8 mouse cellular contexts compared by ENCODE assay signal in genomic region chr4:86874146-86874847, GRCm38 (mm10). TPM values are rescaled to one million over a fixed set of nuclear protein-coding genes. Genes with fewer than 3 reads are reported as not detected.
DNase-seq lines count a peak whose midpoint lies in the region; TF ChIP-seq lines count a peak whose summit lies in the region.

Gene Acer2, plus strand, starts transcription at chr4:86874396.

- H3K36me3 ChIP-seq in macrophage (ENCODE audit: inconsistent target), result no peaks in the 10 kb centered on the region

- peak; percentile 24 for TF ChIP-seq CTCF in left cerebral cortex, adult 2 months (IDR thresholded peaks at IDR 0.05)

- H3K27ac ChIP-seq in left cerebral cortex, adult 2 months, result peak within 1 kb of the TSS; percentile 53
- H3K27ac ChIP-seq in macrophage, result no peak within 1 kb of the TSS

- WGBS in macrophage (ENCODE audit: missing documents), result 1% methylated on average over 59 of the region's 60 CpGs

- H3K4me3 ChIP-seq in left cerebral cortex, adult 2 months, result peak within 1 kb of the TSS; percentile 67
- peak within 1 kb of the TSS; percentile 32 for H3K4me3 ChIP-seq in macrophage (ENCODE audit: inconsistent target)

- no peaks in the 10 kb centered on the region for H3K79me2 ChIP-seq in macrophage (ENCODE audit: inconsistent target)

- intact Hi-C loops in gastrocnemius, postnatal 14 days (cut with DNase I; ENCODE audit: low total_unique reads), result no loop called here
- intact Hi-C loops in left cerebral cortex, adult 2 months (cut with DNase I), result no loop called here

- DNase-seq in adrenal gland, adult (ENCODE audit: inconsistent age in 2 of 2, low spot score in 1 of 2), result peak; percentile 96 to 98
- peak; percentile 73 for DNase-seq in embryo, embryonic 10 days (ENCODE audit: low spot score)
- peak; percentile 93 for DNase-seq in gastrocnemius, postnatal 14 days
- DNase-seq in induced T-regulatory cell, adult 2 months (ENCODE audit: low read depth), result peak; percentile 95
- peak; percentile 68 to 83 for DNase-seq in left cerebral cortex, adult 2 months (ENCODE audit: extremely low spot score in 1 of 2, low spot score in 2 of 2)
- peak; percentile 85 for DNase-seq in retina, postnatal 1 day
- peak; percentile 97 for DNase-seq in thymus, postnatal 4 days

RNA-seq across cellular contexts. Expression of gene Acer2, which starts in this region (rescaled TPM):
- 1 to 10 TPM; 1.0 to 3.8 TPM for total RNA-seq in gastrocnemius, postnatal 14 days (2021)
- 1 to 10 TPM; 6.7 to 8.1 TPM for total RNA-seq in left cerebral cortex, adult 2 months (2021)
- total RNA-seq in macrophage (2018; cell fraction: chromatin; rRNA removed), result 1 to 10 TPM in 4 of 26 experiments, under 1 TPM in 20, not detected in 2; 0.13 to 1.3 (median 0.68) TPM
- total RNA-seq in macrophage (2018; cell fraction: cytosol; rRNA removed), result under 1 TPM; 0.21 to 0.97 (median 0.58) TPM
- 1 to 10 TPM in 5 of 26 experiments, under 1 TPM in 21; 0.24 to 1.7 (median 0.54) TPM for total RNA-seq in macrophage (2018; cell fraction: nucleus; rRNA removed)
- 0.43 to 1.2 TPM (median 0.88 TPM) in 3 replicates for polyA plus RNA-seq in macrophage (2018)
